Mouse (Mus musculus) thymus, adult 2 months (tissue): ENCODE data around the gene Ppp1r17.

Experiments used
- CTCF ChIP-seq: fragments of 200-500 bp; IDR thresholded peaks from 2 replicates; pipeline ENCODE4 v1.5.1; 2012; ENCODE audit warnings: mild to moderate bottlenecking, control low read depth, low read length, moderate library complexity, borderline replicate concordance; ENCODE audit not compliant: control insufficient read depth, poor library complexity, insufficient read depth; ENCODE audit errors: extremely low read depth
- POLR2A ChIP-seq: fragments of 200-500 bp; IDR thresholded peaks from 2 replicates; pipeline ENCODE4 v1.6.1; 2012; ENCODE audit warnings: mild to moderate bottlenecking, low read length, control low read depth, moderate library complexity; ENCODE audit not compliant: control insufficient read depth, poor library complexity, insufficient read depth; ENCODE audit errors: extremely low read depth

DNA sequence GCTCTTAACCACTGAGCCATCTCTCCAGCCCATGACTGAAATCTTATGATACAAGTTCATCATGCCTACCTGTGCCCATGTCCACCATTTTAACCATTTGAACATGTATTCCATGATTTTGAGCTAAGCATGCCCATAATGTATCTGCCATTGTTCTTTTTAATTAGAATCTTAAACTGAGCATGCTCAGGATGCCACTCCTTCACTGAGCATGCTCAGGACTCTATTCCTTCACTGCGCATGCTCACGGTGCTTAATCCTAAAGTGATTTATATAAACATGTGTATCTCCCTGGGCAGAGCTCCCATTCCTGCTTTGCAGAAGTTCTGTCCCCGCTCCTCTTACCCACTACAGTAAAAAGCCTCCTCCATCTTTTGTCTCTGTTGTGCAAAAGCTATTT is 31.3 kb downstream of the Ppp1r17 start:
- TF ChIP-seq POLR2A = no peak
- TF ChIP-seq CTCF = no peak
